Mouse (Mus musculus): ENCODE measurements around the gene Stk17b.

- no peak for TF ChIP-seq CTCF (conservative IDR thresholded peaks at IDR 0.05; ENCODE audit: low read length)
- no peak for TF ChIP-seq POU5F1 (IDR thresholded peaks at IDR 0.05; ENCODE audit: borderline replicate concordance, low read length)
- TF ChIP-seq NANOG (IDR thresholded peaks at IDR 0.05; ENCODE audit: borderline replicate concordance, low read length): no peak
Observed at GRCm38 (mm10) chr1:53781311-53781710, 3.7 kb downstream of the Stk17b start.

Measured in E14TG2a.4 (cell line).